Mouse (Mus musculus) erythroblast, embryonic 14.5 days (primary cell): ENCODE measurements around the gene 6430548M08Rik. TPM values are rescaled to one million over a fixed set of nuclear protein-coding genes. Genes with fewer than 3 reads are reported as not detected.

ENCODE experiments used
- H3K27me3 ChIP-seq: 2 replicates; pipeline ENCODE4 v1.6.1; 2012; ENCODE audit warnings: inconsistent platforms; ENCODE audit not compliant: control insufficient read depth
- H3K36me3 ChIP-seq: 2 replicates; pipeline ENCODE4 v1.6.1; 2012; ENCODE audit warnings: mild to moderate bottlenecking, inconsistent platforms; ENCODE audit not compliant: control insufficient read depth
- H3K4me1 ChIP-seq: 2 replicates; pipeline ENCODE4 v1.6.1; 2012; ENCODE audit warnings: inconsistent platforms; ENCODE audit not compliant: control insufficient read depth
- H3K4me3 ChIP-seq: replicated peaks from 2 replicates; pipeline ENCODE3; 2012; ENCODE audit warnings: moderate library complexity, mild to moderate bottlenecking, inconsistent platforms
- H3K9me3 ChIP-seq: 2 replicates; pipeline ENCODE4 v1.6.1; 2012; ENCODE audit warnings: low read length, inconsistent platforms, mixed read lengths; ENCODE audit not compliant: control insufficient read depth
- GATA1 ChIP-seq: IDR thresholded peaks from 2 replicates; pipeline ENCODE4 v1.6.1; 2012; ENCODE audit warnings: low read length, inconsistent platforms, mixed read lengths
- TAL1 ChIP-seq: IDR thresholded peaks from 3 replicates; pipeline ENCODE4 v1.6.1; 2012; ENCODE audit warnings: low read length, inconsistent platforms, mixed read lengths
- polyA plus RNA-seq: library from polyadenylated mRNA; stranded (reverse); fragments of >175 nt; gene quantifications from 2 replicates; pipeline ENCODE4 v1.2.3, GENCODE M21; 2012

The 6430548M08Rik gene
- polyA plus RNA-seq, 1 experiment, result 0.01 TPM

DNA sequence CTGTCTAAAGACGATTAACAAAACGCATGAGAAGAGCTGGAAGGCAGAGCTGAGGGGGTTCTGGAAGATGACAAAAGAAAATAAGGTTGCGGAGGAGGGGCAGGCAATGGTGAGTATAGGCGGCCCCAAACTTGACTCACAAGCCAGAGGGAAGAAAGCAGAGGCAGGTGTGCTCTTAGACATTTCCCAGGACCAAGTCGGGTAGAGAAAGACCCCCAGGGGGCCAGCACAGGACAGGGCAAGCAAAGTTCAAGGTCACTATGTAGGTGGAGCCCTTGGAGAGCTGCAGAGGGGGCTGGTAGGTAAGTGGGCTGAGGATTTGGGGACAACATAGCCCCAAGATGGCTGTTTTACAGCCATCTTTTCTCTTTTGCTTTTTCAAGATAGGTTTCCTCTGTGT is 34.6 kb upstream of the 6430548M08Rik start:
- Histone ChIP-seq H3K27me3 (peaks cover 4% of the 10 kb centered on the region; the same call in 1 of the 2 replicates), H3K4me1 (no peaks in the 10 kb centered on the region), H3K9me3 (no peaks in the 10 kb centered on the region), H3K36me3 (peaks cover 30% of the 10 kb centered on the region), H3K4me3 (no peak overlapping the region)
- TF ChIP-seq TAL1 (no peak), GATA1 (no peak)

DNA sequence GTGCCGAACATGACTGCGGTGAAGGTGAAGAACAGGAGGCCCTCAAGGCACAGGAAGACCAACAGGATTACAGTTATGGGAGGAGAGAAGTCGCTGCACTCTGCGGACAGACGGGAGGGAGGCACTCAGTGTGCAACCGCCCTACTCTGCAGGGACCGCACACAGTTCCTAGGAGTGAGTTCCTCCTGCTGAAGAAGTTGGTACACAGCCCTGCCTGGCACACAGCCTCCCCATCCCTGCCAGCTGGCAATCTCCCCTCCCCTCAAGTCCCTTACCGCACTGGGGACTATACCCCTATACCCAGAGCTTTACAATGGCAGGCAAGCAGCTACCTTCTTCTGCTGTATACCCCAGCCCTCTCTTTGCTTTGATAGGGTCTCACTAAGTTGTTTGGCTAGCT is 30.7 kb upstream of the 6430548M08Rik start:
- Histone ChIP-seq H3K27me3 (no peaks in the 10 kb centered on the region), H3K9me3 (no peaks in the 10 kb centered on the region), H3K4me3 (no peak overlapping the region), H3K4me1 (no peaks in the 10 kb centered on the region), H3K36me3 (peaks cover 67% of the 10 kb centered on the region)
- TF ChIP-seq TAL1, result no peak
- no peak for TF ChIP-seq GATA1

DNA sequence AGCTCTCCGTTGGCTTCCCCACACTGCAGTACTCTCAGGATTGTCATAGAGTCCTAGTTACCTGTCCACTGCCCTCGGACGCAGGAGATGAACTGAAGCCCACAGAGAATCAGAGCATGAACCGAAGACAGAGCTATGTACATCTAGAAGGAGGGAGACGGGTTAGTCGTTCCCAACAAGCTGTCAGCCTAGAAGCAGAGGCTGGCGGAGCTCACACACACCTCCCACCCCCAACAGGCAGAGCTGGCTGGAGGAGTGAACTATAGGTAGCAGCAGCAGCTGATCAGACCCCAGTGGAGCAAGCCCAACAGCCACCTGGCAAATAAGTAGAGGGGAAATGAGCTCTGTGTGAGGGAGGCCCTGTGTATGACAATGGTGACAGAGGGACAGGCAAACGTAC is 29.2 kb upstream of the 6430548M08Rik start:
- H3K27me3 ChIP-seq, result no peaks in the 10 kb centered on the region
- no peak for TF ChIP-seq TAL1
- TF ChIP-seq GATA1, result no peak
- H3K9me3 ChIP-seq, result no peaks in the 10 kb centered on the region
- H3K4me1 ChIP-seq, result no peaks in the 10 kb centered on the region
- H3K36me3 ChIP-seq, result peaks cover 76% of the 10 kb centered on the region
- no peak overlapping the region for H3K4me3 ChIP-seq

DNA sequence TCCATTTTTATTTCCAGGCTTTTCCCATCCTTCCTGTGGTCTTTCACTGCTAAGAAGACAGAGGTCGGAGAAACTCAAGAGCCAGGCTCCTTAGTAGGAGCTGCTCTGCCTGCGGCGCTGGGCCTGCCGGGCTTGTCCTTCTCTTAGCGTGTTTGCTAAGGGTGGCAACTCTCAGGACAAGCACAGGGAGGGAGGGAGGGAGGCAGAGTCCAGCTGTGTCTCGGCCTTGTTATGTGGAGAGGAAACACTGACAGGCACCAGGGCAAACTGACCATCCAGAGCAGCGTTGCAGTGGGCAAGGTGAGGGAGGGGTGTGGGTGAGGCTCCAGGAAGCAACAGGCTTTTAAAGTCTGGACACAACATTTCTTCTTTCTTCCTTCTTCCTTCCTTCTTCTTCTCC is 24.4 kb upstream of the 6430548M08Rik start:
- H3K27me3 ChIP-seq, result no peaks in the 10 kb centered on the region
- peaks cover 90% of the 10 kb centered on the region for H3K36me3 ChIP-seq
- H3K9me3 ChIP-seq, result peaks cover 5% of the 10 kb centered on the region
- TF ChIP-seq TAL1, result no peak
- no peak for TF ChIP-seq GATA1
- H3K4me3 ChIP-seq, result no peak overlapping the region
- peaks cover 6% of the 10 kb centered on the region for H3K4me1 ChIP-seq

DNA sequence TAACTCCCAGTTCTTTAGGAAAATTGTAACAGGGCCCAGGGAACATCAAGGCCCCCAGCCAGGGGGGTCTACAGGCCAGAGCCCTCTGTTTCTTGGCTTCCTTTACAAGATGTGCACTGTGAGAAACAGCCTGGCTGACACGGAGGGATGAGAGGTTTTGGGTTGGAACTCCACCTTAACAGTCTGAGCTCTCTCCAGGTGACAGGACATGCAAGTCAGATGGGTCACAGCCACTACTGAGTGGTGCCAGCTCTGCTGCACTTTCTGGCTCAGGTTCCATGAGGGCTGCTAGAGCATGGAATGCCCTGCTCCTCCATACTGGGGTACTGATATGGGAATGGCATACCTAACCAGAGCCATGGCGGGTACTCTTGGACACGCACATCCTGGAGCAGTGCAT is 22.9 kb upstream of the 6430548M08Rik start:
- Histone ChIP-seq H3K4me1 (peaks cover 17% of the 10 kb centered on the region), H3K36me3 (peaks cover 85% of the 10 kb centered on the region), H3K9me3 (peaks cover 5% of the 10 kb centered on the region), H3K4me3 (no peak overlapping the region), H3K27me3 (no peaks in the 10 kb centered on the region)
- TF ChIP-seq TAL1, result no peak
- no peak for TF ChIP-seq GATA1

DNA sequence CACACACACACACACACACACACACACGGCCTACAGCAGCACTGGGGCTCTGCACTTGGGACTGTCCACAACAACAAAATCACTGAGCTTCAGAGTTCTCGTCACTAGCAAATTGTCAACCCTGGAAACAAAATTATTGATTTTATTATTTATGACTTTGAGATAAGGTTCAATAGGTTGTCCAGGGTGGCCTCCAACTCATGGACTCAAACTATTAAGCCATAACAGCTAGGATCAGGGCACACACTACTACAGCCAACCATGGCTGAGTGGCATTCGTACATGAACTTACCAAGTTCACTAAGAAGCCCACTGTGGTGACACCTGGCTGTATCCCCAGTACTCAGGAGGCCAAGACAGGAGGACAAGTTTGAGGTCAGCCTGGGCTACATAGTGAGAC is 20.8 kb upstream of the 6430548M08Rik start:
- Histone ChIP-seq H3K9me3 (peaks cover 5% of the 10 kb centered on the region), H3K27me3 (no peaks in the 10 kb centered on the region), H3K36me3 (peaks cover 70% of the 10 kb centered on the region), H3K4me3 (no peak overlapping the region), H3K4me1 (peaks cover 31% of the 10 kb centered on the region)
- TF ChIP-seq GATA1 (no peak), TAL1 (no peak)

DNA sequence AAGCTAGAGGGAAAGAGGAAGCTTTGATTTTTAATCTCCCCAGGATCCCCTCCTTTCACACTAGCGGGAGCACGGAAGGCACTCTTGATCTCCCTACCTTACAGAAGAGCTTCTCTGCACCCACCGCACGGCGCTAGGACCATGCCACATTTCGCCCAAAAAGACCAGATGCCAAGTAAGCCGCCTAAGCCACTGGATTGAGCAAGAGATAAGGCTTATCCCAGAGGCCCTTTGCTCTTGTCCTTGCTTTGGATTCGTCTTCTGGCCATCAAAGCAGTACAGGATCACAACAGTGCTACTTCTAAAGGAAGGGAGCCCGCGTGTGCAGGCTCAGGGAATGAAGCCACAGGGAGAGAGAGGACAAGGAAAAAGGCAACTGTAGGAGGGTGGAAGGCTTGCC is 19.2 kb upstream of the 6430548M08Rik start:
- TF ChIP-seq TAL1, result no peak
- peak; percentile 13; the same call in 1 of the 2 replicates for TF ChIP-seq GATA1
- H3K27me3 ChIP-seq, result no peaks in the 10 kb centered on the region
- peaks cover 5% of the 10 kb centered on the region for H3K9me3 ChIP-seq
- H3K36me3 ChIP-seq, result peaks cover 60% of the 10 kb centered on the region
- H3K4me1 ChIP-seq, result peaks cover 36% of the 10 kb centered on the region
- no peak overlapping the region for H3K4me3 ChIP-seq

DNA sequence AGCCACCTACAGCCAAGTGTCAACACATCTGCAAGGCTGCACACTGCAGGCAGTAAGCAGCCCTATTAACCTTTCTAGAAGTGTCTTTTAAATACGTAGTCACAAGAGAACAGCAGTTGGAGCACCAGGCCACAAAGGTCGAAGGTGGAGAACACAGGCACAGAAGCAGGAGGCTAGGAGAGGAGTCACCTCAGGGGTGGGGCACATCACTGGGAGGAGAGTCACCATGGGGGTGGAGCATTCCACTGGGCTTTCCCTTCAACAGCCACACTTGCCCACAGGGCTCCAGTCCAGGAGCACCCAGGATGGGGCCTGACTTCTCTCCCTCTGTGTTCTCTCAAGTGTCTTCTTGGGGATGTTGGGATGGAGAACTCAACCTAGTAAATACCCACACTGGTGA is 17.5 kb upstream of the 6430548M08Rik start:
- Histone ChIP-seq H3K4me3 (no peak overlapping the region), H3K4me1 (peaks cover 48% of the 10 kb centered on the region), H3K9me3 (peaks cover 5% of the 10 kb centered on the region), H3K27me3 (no peaks in the 10 kb centered on the region), H3K36me3 (peaks cover 45% of the 10 kb centered on the region)
- TF ChIP-seq TAL1, result no peak
- TF ChIP-seq GATA1, result no peak

DNA sequence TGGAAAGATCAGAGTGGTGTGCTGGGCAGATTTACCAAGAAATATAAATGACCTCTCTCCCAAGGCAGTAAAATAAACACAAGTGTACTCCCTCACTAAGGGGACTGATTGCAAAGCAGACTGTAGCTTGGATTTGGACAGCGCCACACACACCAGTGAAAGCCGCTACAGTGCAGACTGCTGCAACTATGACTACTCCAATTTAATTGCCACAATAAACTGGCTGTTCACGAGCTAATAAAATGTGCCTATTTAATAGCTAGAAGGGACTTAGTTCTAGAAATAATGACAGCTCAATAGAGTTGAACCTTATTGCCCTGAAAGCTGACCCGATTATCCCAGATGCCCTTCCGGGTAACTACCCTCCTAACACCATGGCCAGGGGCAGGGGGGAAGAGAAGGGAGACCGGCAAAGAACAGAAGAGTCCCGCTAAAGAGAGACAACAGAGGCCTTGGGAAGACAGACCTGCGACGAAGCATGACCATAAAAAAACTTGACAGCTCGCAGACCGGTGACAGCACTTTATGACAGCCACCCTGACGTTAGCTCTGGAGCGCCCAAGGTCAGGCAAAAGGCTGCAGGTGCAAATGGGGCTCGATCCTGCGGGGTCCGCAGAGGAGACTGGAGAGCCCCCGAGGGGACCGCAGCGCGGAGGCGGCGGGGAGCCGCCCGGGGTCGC is 13.4 kb upstream of the 6430548M08Rik start:
- no peak for TF ChIP-seq GATA1
- TF ChIP-seq TAL1, result no peak
- Histone ChIP-seq H3K4me1 (peaks cover 52% of the 10 kb centered on the region), H3K36me3 (peaks cover 15% of the 10 kb centered on the region), H3K4me3 (peak overlapping the region; percentile 89), H3K9me3 (no peaks in the 10 kb centered on the region), H3K27me3 (no peaks in the 10 kb centered on the region)
